Mouse (Mus musculus): ENCODE data around the gene Vdac1.

Gene Vdac1

DNA sequence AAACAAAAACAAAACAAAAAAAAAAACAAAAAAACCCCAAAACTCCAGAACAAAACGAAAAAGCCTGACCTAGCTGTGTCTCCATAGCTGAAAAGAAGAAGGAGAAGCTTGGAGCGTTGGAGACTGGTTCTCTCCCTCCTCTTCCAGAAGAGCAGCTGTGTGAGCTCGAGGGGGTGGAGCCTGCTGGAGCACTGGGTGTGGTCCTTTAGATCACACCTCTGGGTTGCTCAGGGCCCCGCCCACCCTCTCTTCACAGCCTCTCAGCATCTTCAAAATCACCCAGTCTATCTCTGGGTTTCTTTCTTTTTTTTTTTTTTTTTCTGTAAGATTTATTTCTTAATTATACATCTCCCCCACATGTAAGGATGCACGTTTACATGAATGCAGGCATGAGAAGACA, 58.6 kb downstream of the Vdac1 start:
- in situ Hi-C loops (cut with MboI), result loop anchor here (25.0 kb wide), 1 partner anchor 843 kb away; no protein-coding TSS in a partner anchor

DNA sequence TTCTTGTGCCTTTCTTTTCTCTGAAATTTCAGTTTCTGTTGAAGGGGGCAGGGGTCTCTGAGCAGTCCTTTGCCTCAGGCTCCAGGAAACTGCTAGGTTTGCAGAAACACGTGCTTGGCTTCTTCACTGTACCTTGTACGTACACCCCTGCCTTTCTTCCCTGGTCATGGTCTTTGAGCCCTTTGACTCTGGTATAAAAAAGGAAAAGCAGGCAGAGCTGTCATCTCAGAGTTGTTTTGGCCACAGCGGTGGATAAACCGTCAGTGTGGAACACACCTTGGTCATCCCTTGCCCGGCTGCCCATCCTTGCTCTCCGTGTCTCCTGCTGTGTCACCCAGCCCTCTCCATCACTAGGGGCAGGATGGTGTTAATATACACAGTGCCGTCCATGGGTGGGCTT, 59.2 kb downstream of the Vdac1 start:
- in situ Hi-C loops (cut with MboI), result loop anchor here (25.0 kb wide), 1 partner anchor 842 kb away; no protein-coding TSS in a partner anchor

GRCm38 (mm10) chr11:52420296-52421052, 59.8 kb downstream of the Vdac1 start:
- in situ Hi-C loops (cut with MboI), result loop anchor here (25.0 kb wide), 1 partner anchor 842 kb away; no protein-coding TSS in a partner anchor

DNA sequence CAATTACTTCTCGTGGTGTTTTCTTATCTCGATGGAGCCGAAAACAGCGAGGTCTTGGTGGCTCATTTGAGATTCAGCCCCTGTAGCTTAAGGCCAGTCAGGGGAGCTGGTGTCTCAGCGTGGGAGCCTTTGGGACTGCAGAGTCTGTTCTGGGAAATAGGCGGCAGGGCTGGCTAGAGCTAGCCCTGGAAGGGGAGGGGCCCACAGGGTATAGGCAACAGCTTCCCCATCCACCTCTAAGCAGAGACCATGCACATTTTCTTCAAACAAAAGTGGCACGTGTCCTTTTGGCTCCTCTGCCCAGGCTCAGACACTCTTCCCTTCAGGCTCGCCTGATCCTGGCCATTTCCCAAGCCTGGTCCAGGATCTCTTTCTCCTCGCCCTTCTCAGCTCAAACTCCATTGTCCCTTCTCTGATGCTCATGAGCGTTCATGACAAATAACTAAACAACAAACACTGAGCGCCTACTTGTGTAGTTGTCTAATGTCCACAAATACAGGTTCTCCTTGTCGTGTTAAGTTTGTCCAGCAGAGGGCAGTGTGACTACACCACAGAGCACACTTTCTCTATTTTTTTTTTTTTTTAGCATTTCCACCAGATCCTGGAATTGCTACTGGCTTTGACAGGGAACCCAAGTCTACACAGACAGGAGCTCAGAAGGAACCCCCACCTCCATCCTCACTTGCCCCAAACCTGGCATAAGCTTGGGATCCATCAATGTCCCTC, 60.6 kb downstream of the Vdac1 start:
- in situ Hi-C loops (cut with MboI), result loop anchor here (25.0 kb wide), 1 partner anchor 841 kb away; no protein-coding TSS in a partner anchor

GRCm38 (mm10) chr11:52429440-52429839, 68.8 kb downstream of the Vdac1 start:
- in situ Hi-C loops (cut with MboI), result no loop called here

DNA sequence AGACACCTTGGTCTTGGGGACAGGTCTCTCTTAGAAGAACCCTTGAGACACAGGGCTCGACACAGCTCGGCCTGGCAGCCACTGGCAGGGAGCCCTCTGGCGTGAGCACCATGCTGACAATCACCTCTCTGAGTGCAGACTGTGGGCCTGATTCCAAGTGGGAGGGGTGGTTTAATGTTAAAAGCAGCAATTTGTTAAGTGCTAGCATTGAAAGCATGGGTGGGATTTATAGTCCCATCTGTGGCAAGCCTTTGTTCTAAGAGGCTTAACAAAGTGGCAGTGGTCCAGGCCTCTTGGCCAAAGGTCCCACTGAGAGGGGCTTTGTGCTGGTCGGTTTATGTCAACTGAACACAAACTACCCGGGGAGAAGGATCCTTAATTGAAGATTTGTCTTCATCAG, 70.9 kb downstream of the Vdac1 start:
- in situ Hi-C loops (cut with MboI), result no loop called here

- in situ Hi-C loops (cut with MboI), result no loop called here
These were observed 71.5 kb downstream of the Vdac1 start for GRCm38 (mm10) chr11:52432148-52432547.

- in situ Hi-C loops (cut with MboI), result no loop called here
These were observed 72.6 kb downstream of the Vdac1 start for GRCm38 (mm10) chr11:52433076-52433796.

- in situ Hi-C loops (cut with MboI), result no loop called here
These were observed 73.1 kb downstream of the Vdac1 start for GRCm38 (mm10) chr11:52433797-52434195.

DNA sequence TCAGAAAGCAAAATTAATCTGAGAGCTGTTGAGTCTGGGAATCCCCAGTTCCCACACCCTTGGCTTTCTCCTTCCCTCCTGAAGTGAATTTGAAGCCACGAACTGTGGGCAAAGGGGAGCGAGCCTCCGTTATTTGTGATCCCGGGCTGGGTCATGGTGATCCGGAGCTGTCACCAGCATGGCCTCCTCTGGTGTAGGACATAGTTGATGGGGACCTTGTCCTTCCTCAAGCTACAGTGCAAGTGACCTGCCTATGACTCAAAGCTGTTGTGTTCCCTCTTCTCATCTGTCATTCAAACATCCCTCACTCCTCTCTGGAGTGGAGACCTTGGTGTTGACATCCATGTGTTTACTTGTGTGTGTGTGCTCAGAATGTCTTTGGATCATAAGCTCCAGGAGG, 74.8 kb downstream of the Vdac1 start:
- in situ Hi-C loops (cut with MboI), result no loop called here

GRCm38 (mm10) chr11:52437123-52437522, 76.5 kb downstream of the Vdac1 start:
- in situ Hi-C loops (cut with MboI), result no loop called here
